Mouse (Mus musculus) forebrain, embryonic 12.5 days (tissue): ENCODE data around the gene Gm5678. TPM values are rescaled to one million over a fixed set of nuclear protein-coding genes. Genes with fewer than 3 reads are reported as not detected.

Experiments used
- ATAC-seq: fragments of 200-750 bp; cut with Nextera tagmentation; 2 replicates; pipeline ENCODE4 v1.8.0; 2017; ENCODE audit warnings: moderate TSS enrichment; ENCODE audit not compliant: low FRiP score
- H3K27ac ChIP-seq: fragments of 300-500 bp; sonication (generic); 2 replicates; pipeline ENCODE4 v1.5.1; 2016; ENCODE audit warnings: mild to moderate bottlenecking
- H3K27me3 ChIP-seq: fragments of 300-500 bp; sonication (generic); 2 replicates; pipeline ENCODE4 v1.6.1; 2016; ENCODE audit warnings: mild to moderate bottlenecking
- H3K36me3 ChIP-seq: fragments of 300-500 bp; sonication (generic); replicated peaks from 2 replicates; pipeline ENCODE4 v1.6.1; 2016; ENCODE audit warnings: mild to moderate bottlenecking
- H3K4me1 ChIP-seq: fragments of 300-500 bp; sonication (generic); 2 replicates; pipeline ENCODE4 v1.6.1; 2016
- H3K4me2 ChIP-seq: fragments of 300-500 bp; sonication (generic); 2 replicates; pipeline ENCODE4 v1.6.1; 2016; ENCODE audit warnings: mild to moderate bottlenecking, moderate library complexity
- H3K4me3 ChIP-seq: fragments of 300-500 bp; sonication (generic); replicated peaks from 2 replicates; pipeline ENCODE4 v1.5.1; 2016; ENCODE audit warnings: mild to moderate bottlenecking
- H3K9ac ChIP-seq: fragments of 300-500 bp; sonication (generic); 2 replicates; pipeline ENCODE4 v1.6.1; 2016; ENCODE audit warnings: mild to moderate bottlenecking
- H3K9me3 ChIP-seq: fragments of 300-500 bp; sonication (generic); 2 replicates; pipeline ENCODE4 v1.6.1; 2016
- WGBS: fragments of 180-500 bp; shearing (Covaris S2); methylation state at CpG from one replicate; pipeline ENCODE4 v1.1.7; 2016; 5-methylcytosine and 5-hydroxymethylcytosine counted together
- polyA plus RNA-seq: library from polyadenylated mRNA; unstranded; fragments of >200 nt; fragmentation: Nextera tagmentation; extraction: Ambion mirVana; gene quantifications from 2 replicates; pipeline ENCODE4 v1.2.1, GENCODE M21; 2016

Gene Gm5678
- not detected in 2 replicates for polyA plus RNA-seq

DNA sequence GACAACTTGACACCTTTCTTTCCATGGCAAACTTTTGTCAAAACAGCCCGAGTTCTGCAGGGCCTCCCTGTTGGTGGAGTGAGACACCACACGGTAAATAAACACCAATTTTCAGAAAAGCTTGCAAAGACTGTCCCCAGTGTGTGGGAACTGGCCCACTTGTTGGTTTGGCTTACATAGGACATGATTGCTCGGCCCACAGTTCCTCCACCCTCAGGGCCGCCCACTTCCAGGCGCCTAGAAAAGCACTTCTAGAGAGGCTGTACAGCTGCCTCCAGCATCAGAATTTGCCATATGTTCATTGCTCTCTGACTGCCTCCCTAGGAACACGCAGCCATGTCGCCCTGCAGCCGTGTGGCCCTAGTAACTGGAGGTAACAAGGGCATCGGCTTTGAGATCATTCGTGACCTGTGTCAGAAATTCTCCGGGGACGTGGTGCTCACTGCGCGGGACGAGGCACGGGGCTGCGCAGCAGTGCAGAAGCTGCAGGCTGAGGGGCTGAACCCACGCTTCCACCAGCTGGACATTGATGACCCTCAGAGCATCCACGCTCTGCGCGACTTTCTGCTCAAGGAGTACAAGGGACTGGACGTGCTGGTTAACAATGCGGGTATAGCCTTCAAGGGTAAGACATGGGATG, at the start of gene Gm5678:
Gm5678 (plus strand) TSS at position 337 of the 640 bp plus-strand sequence.
- no peak within 1 kb of the TSS for H3K4me3 ChIP-seq
- ATAC-seq: no peak
- H3K27ac ChIP-seq: no peak within 1 kb of the TSS
- no peaks in the 10 kb centered on the region for H3K4me1 ChIP-seq
- no peaks in the 10 kb centered on the region for H3K36me3 ChIP-seq
- 85% methylated on average over 23 of the region's 23 CpGs for WGBS
- no peaks in the 10 kb centered on the region for H3K9me3 ChIP-seq
- no peak within 1 kb of the TSS for H3K4me2 ChIP-seq
- H3K27me3 ChIP-seq: no peaks in the 10 kb centered on the region
- no peak within 1 kb of the TSS for H3K9ac ChIP-seq

DNA sequence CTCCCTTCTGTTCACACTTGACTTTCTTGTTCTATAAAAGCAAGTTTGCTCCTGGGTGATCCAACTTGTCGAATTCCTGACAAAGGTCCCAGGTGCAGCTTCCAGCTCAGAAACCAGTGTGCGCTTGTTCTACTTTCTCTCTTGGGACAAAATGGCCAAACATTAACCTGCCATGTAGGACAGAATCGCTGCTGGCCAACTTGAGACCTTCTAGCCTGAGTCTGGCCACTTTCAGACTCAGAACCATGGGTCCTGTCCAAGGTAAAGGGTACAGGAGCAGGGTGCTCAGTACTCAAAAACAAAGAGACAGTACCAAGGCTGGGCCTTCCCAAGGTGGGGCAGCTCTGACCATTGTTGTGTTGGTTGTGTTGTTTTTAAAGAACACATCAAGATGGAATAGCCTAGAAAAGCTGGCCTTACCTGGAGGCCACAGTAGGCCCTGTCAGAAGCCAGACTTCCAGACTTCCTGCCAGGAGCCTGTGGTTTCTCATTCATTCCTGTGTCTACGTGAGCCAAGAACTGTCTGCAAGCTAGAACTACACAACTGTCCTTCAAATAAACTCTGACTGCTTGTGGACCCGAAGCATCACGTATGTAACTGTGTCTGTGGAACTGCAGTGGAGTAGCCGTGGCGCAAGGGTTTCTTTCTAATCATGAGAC, 49.4 kb upstream of the Gm5678 start:
- Histone ChIP-seq H3K4me1 (peaks cover 8% of the 10 kb centered on the region; the same call in 1 of the 2 replicates), H3K4me3 (no peak overlapping the region), H3K27ac (no peak overlapping the region), H3K9me3 (no peaks in the 10 kb centered on the region), H3K36me3 (no peaks in the 10 kb centered on the region), H3K4me2 (no peak overlapping the region), H3K27me3 (peaks cover 4% of the 10 kb centered on the region; the same call in 1 of the 2 replicates), H3K9ac (no peak overlapping the region)
- 87% methylated on average over 8 of the region's 8 CpGs for WGBS
- ATAC-seq: no peak

DNA sequence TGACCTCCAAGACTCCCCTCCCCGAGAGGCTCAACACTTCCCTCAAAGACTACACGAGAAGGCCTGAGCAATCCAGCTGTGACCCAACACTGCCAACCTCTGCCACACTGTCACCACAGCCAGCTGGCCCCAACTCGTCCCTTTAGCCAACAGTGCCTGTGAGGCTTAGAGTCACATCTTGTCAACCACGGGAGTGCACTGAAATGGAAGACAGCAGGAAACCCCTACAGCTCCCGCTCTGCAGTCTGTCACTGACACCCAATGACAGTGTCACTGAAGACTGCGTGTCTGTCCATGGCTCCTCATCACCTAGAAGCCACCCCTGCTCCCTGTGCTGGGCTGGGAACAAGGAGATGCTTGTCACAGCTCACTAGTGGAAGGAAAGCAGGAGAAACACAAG, 46.8 kb upstream of the Gm5678 start:
- Histone ChIP-seq H3K27ac (no peak overlapping the region), H3K4me1 (0 out of 2 replicates have a peak, but pooled peaks cover 3% of the 10 kb centered on the region), H3K9ac (no peak overlapping the region), H3K4me2 (no peak overlapping the region), H3K27me3 (0 out of 2 replicates have a peak, but pooled peaks cover 3% of the 10 kb centered on the region), H3K4me3 (no peak overlapping the region), H3K36me3 (peaks cover 9% of the 10 kb centered on the region), H3K9me3 (no peaks in the 10 kb centered on the region)
- no peak for ATAC-seq
- WGBS: 78% methylated on average over 6 of the region's 6 CpGs

DNA sequence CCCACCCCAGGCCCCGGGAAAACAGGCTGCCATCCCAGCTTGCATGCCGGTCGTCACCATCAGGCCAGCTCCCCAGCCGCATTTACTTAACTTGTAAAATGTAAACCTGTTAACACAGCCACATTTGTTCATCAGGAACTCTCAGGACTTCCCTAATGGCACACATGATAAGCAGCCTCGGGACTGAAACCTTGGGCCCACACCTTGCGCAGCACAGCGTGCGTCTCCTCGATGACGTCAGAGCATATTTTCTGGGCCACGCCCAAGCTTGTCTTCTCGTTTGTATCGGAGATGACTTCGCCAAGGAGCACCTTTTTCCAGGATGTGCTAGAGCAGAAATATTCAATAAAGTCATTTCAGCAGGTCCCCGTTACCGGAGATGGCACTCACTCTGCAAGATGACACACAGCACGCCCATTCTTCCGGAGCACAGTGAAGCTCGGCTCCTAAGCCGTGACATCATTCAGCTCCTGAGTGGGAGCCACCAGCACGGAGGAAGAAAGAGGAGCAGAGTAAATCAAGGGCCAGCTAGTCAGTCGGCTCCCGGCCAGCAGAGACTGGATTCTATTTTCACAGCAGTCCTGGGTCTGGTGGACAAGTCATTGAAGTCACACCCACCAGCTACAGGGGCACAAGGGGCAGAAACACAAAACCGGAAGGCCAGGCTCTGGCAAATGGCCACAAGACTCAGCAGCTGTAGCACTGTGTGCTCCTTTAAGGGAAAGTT, 42.8 kb upstream of the Gm5678 start:
- no peak for ATAC-seq

DNA sequence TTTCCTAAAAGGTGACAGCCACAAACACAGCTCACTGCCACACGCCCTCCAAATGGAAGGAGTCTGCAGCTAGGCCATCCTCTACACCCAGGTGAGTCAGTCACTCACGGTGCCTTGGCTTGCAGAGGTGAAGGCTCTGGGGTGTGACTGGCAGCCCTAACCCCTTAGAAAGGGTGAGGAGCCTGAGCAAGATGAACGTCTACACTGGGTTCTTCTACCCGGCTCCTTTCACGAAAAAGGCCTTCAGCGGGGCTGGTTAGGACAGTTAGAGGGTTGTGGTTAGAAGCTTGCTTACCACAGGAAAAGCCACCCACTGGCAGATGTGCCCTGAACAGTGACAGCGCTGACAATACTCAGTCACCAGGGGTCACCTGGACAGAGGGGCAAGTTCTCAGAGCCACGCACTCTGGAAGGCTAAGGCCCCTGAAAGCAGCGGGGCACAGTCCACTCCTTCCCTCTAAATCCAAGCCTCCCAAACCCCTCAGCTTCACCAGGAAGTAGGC, 42.1 kb upstream of the Gm5678 start:
- no peak overlapping the region for H3K4me2 ChIP-seq
- no peak overlapping the region for H3K9ac ChIP-seq
- 0 out of 2 replicates have a peak, but pooled peaks cover 3% of the 10 kb centered on the region for H3K4me1 ChIP-seq
- H3K27ac ChIP-seq: no peak overlapping the region
- peaks cover 26% of the 10 kb centered on the region for H3K36me3 ChIP-seq
- H3K9me3 ChIP-seq: no peaks in the 10 kb centered on the region
- 85% methylated on average over 9 of the region's 9 CpGs for WGBS
- ATAC-seq: no peak
- no peaks in the 10 kb centered on the region for H3K27me3 ChIP-seq
- no peak overlapping the region for H3K4me3 ChIP-seq

More for the DNA sequence above, 42.8 kb upstream of the Gm5678 start:
- no peak overlapping the region for H3K4me3 ChIP-seq
- H3K4me1 ChIP-seq: 0 out of 2 replicates have a peak, but pooled peaks cover 3% of the 10 kb centered on the region
- H3K9me3 ChIP-seq: no peaks in the 10 kb centered on the region
- H3K36me3 ChIP-seq: peaks cover 21% of the 10 kb centered on the region
- WGBS: 92% methylated on average over 24 of the region's 24 CpGs
- no peak overlapping the region for H3K9ac ChIP-seq
- no peaks in the 10 kb centered on the region for H3K27me3 ChIP-seq
- no peak overlapping the region for H3K4me2 ChIP-seq
- H3K27ac ChIP-seq: no peak overlapping the region

DNA sequence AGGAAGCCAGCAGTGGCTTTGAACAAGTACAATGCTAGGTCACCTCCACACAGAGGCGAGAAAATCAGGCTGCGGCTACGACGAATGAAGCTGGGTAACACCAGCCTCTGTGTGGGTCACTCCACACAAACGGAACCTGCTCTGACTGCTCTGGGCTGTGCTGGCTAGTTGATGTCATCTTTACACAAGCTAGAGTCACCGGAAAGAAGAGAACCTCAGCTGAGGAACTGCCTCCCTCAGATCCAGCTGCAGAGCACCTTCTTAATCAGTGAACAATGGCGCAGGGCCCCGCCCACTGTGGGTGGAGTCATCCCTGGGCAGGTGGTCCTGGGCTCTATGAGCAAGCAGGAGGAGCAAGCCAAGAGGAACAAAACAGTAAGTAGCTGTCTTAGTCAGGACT, 41.5 kb upstream of the Gm5678 start:
- Histone ChIP-seq H3K4me1 (0 out of 2 replicates have a peak, but pooled peaks cover 3% of the 10 kb centered on the region), H3K9me3 (no peaks in the 10 kb centered on the region), H3K27me3 (no peaks in the 10 kb centered on the region), H3K36me3 (peaks cover 28% of the 10 kb centered on the region), H3K4me2 (no peak overlapping the region), H3K27ac (no peak overlapping the region), H3K4me3 (no peak overlapping the region), H3K9ac (no peak overlapping the region)
- WGBS: 55% methylated on average over 8 of the region's 8 CpGs
- no peak for ATAC-seq

DNA sequence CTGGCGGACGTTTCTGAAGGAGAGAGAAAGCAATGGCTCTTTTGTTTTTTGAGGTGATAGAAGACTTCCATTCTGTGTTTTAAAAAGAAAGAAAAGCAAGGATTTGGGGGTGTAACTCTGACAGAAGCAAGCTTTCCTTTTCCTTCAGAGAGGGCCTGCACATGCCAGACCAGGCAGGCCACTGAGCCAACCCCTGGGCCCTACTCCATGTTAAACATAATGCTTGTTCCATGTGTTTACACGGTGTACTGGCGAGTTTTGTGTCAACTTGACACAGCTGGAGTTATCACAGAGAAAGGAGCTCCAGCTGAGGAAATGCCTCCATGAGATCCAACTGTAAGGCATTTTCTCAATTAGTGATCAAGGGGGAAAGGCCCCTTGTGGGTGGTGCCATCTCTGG, 39.6 kb upstream of the Gm5678 start:
- no peak for ATAC-seq
- peaks cover 35% of the 10 kb centered on the region for H3K36me3 ChIP-seq
- no peak overlapping the region for H3K9ac ChIP-seq
- H3K9me3 ChIP-seq: no peaks in the 10 kb centered on the region
- 54% methylated on average over 4 of the region's 4 CpGs for WGBS
- no peak overlapping the region for H3K4me2 ChIP-seq
- H3K4me3 ChIP-seq: no peak overlapping the region
- H3K4me1 ChIP-seq: 0 out of 2 replicates have a peak, but pooled peaks cover 3% of the 10 kb centered on the region
- no peaks in the 10 kb centered on the region for H3K27me3 ChIP-seq
- no peak overlapping the region for H3K27ac ChIP-seq

DNA sequence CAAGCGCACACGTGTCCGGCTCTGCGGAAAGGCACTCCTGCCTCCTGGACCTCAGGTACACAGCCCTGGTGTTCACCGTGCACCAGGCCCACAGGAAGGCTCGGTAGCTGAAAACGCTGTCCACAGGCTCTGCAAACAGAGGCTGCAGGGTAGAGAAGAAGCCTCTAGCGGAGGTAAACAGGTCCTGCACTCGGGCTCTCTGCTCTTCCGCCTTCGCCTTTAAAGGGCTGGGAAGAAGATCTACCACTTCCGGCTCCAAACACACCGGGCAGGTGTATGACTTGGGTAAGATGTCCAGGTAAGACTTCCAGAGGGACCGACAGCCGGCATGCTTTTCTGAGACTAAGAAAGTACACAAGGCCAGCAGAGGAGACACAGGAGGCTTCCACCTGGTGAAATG, 37.0 kb upstream of the Gm5678 start:
- H3K9ac ChIP-seq: no peak overlapping the region
- H3K27ac ChIP-seq: no peak overlapping the region
- H3K4me1 ChIP-seq: 0 out of 2 replicates have a peak, but pooled peaks cover 3% of the 10 kb centered on the region
- 96% methylated on average over 15 of the region's 15 CpGs for WGBS
- H3K9me3 ChIP-seq: no peaks in the 10 kb centered on the region
- peaks cover 28% of the 10 kb centered on the region for H3K36me3 ChIP-seq
- no peak overlapping the region for H3K4me3 ChIP-seq
- ATAC-seq: no peak
- no peak overlapping the region for H3K4me2 ChIP-seq
- no peaks in the 10 kb centered on the region for H3K27me3 ChIP-seq

DNA sequence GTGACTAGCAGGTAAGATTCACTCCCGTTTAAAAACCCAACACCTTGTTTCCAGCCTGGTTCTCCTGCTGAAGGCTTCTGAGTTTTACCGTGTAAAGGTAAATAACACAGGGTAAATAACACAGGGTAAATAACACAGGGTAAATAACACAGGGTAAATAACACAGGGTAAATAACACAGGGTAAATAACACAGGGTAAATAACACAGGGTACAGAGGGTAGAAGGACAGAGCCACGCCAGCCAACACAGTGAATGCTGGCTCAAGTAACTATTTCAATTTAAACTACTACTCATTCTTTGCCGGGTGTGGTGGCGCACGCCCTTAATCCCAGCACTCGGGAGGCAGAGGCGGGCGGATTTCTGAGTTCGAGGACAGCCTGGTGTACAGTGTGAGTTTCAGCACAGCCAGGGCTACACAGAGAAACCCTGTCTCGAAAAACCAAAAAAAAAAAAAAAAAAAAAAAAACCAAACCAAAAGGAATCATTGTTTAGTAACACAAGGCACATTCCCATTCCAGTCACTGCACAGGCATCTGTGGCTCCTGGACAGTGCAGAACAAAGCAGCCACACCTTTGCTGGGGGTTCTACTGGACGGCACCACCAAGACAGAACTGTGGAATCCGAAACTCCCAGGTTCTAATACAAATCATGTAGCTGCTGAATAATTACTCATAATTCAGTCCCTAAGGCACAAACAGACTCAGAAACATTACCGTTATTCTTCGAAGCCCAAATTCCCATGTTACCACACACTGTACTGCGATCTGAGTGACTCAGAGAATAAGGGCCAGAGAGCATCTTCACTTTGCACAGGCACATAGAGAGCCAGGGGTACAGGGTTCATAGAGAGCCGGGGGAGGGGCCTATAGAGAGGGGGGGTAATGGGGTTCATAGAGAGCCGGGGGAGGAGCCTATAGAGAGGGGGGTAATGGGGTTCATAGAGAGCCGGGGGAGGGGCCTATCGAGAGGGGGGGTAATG, 36.2 kb upstream of the Gm5678 start:
- whole genome bisulfite sequencing: 95% methylated on average over 20 of the region's 20 CpGs
- peaks cover 36% of the 10 kb centered on the region for H3K36me3 ChIP-seq
- H3K9ac ChIP-seq: no peak overlapping the region
- ATAC-seq: no peak
- H3K27me3 ChIP-seq: no peaks in the 10 kb centered on the region
- H3K27ac ChIP-seq: no peak overlapping the region
- H3K9me3 ChIP-seq: no peaks in the 10 kb centered on the region
- no peak overlapping the region for H3K4me2 ChIP-seq
- no peak overlapping the region for H3K4me3 ChIP-seq
- H3K4me1 ChIP-seq: 0 out of 2 replicates have a peak, but pooled peaks cover 3% of the 10 kb centered on the region

DNA sequence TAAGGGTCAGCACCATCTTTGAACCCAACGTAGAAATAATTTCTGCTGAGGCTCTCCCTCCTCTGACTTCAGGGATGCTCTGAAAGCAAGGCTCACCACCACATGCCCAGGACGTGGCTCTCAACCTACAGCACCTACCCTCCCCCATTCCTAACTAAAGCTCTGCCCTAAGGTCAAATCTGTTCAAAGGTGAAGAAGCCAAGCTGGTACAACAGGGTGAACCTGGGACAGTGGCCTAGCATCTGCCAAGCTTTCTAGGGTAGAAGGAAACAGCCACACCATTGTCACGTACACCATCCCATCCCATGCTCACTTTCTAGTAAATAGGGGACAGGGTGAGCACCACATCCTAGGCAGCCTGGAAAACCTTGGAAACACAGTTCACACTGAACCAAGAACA, 35.2 kb upstream of the Gm5678 start:
- Histone ChIP-seq H3K4me2 (no peak overlapping the region), H3K4me3 (no peak overlapping the region), H3K9me3 (no peaks in the 10 kb centered on the region), H3K27ac (no peak overlapping the region), H3K4me1 (0 out of 2 replicates have a peak, but pooled peaks cover 3% of the 10 kb centered on the region), H3K27me3 (no peaks in the 10 kb centered on the region), H3K9ac (no peak overlapping the region), H3K36me3 (peaks cover 45% of the 10 kb centered on the region)
- WGBS: 92% methylated on average over 3 of the region's 3 CpGs
- no peak for ATAC-seq

DNA sequence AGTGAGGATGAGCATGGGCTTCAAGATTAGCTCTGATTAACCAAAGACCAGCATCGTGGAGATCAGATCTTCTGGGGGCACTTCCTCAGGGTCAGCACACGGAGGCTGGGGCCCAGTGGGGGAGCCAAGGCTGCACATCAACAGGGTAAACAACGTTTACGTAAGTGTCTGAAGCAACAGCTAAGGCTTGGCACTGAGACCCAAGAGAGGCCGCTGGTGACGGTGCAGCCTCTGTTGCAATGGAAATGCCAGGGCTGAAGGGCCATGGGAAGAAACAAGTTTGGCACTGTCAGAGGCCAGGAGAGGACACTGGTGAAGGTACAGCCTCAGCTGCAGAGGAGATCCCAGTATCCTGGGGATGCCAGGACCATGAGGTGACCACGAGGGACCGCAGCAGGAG, 34.5 kb upstream of the Gm5678 start:
- Histone ChIP-seq H3K9ac (no peak overlapping the region), H3K27ac (no peak overlapping the region), H3K4me3 (no peak overlapping the region), H3K4me1 (no peaks in the 10 kb centered on the region), H3K27me3 (no peaks in the 10 kb centered on the region), H3K4me2 (no peak overlapping the region), H3K36me3 (peaks cover 52% of the 10 kb centered on the region), H3K9me3 (no peaks in the 10 kb centered on the region)
- ATAC-seq: no peak
- 92% methylated on average over 8 of the region's 8 CpGs for WGBS
